Mouse (Mus musculus) embryonic facial prominence, embryonic 15.5 days (tissue): Measurements from ENCODE around the gene Golga4. TPM values are rescaled to one million over a fixed set of nuclear protein-coding genes. Genes with fewer than 3 reads are reported as not detected.

Experiments used
- ATAC-seq: fragments of 200-750 bp; cut with Nextera tagmentation; 2 replicates; pipeline ENCODE4 v1.8.0; 2017; ENCODE audit warnings: low read depth, moderate TSS enrichment; ENCODE audit not compliant: insufficient number of reproducible peaks, low FRiP score, low TSS enrichment
- H3K27ac ChIP-seq: fragments of 300-500 bp; sonication (generic); replicated peaks from 2 replicates; pipeline ENCODE4 v1.5.1; 2015; ENCODE audit warnings: mild to moderate bottlenecking, inconsistent platforms
- H3K27me3 ChIP-seq: fragments of 300-500 bp; sonication (generic); 2 replicates; pipeline ENCODE4 v1.6.1; 2015; ENCODE audit warnings: inconsistent platforms
- H3K36me3 ChIP-seq: fragments of 300-500 bp; sonication (generic); 2 replicates; pipeline ENCODE4 v1.6.1; 2015; ENCODE audit warnings: mild to moderate bottlenecking, inconsistent platforms
- H3K4me1 ChIP-seq: fragments of 300-500 bp; sonication (generic); 2 replicates; pipeline ENCODE4 v1.6.1; 2015; ENCODE audit warnings: inconsistent platforms
- H3K4me2 ChIP-seq: fragments of 300-500 bp; sonication (generic); replicated peaks from 2 replicates; pipeline ENCODE4 v1.6.1; 2015; ENCODE audit warnings: mild to moderate bottlenecking, inconsistent platforms
- H3K4me3 ChIP-seq: fragments of 300-500 bp; sonication (generic); replicated peaks from 2 replicates; pipeline ENCODE4 v1.5.1; 2015; ENCODE audit warnings: mild to moderate bottlenecking, inconsistent platforms
- H3K9ac ChIP-seq: fragments of 300-500 bp; sonication (generic); 2 replicates; pipeline ENCODE4 v1.6.1; 2015; ENCODE audit warnings: inconsistent platforms
- H3K9me3 ChIP-seq: fragments of 300-500 bp; sonication (generic); replicated peaks from 2 replicates; pipeline ENCODE4 v1.6.1; 2016; ENCODE audit warnings: inconsistent platforms
- WGBS: fragments of 180-500 bp; shearing (Covaris S2); methylation state at CpG from one replicate; pipeline ENCODE4 v1.1.7; 2015; 5-methylcytosine and 5-hydroxymethylcytosine counted together
- polyA plus RNA-seq: library from polyadenylated mRNA; unstranded; fragments of >200 nt; fragmentation: Nextera tagmentation; extraction: Ambion mirVana; gene quantifications from 2 replicates; pipeline ENCODE4 v1.2.1, GENCODE M21; 2015

The Golga4 gene
- polyA plus RNA-seq, 1 experiment from 2014 or later: 51.3 TPM

GRCm38 (mm10) chr9:118564696-118565095 lies 58.6 kb downstream of the Golga4 start:
- peaks cover 80% of the 10 kb centered on the region for H3K36me3 ChIP-seq
- no peak overlapping the region for H3K4me3 ChIP-seq
- H3K9me3 ChIP-seq: no peaks in the 10 kb centered on the region
- H3K4me1 ChIP-seq: no peaks in the 10 kb centered on the region
- 84% methylated on average over 16 of the region's 16 CpGs for WGBS
- no peak overlapping the region for H3K4me2 ChIP-seq
- no peaks in the 10 kb centered on the region for H3K27me3 ChIP-seq
- H3K9ac ChIP-seq: no peak overlapping the region
- no peak overlapping the region for H3K27ac ChIP-seq
- ATAC-seq: no peak

GRCm38 (mm10) chr9:118569328-118569727 lies 63.3 kb downstream of the Golga4 start:
- Histone ChIP-seq H3K4me2 (no peak overlapping the region), H3K27ac (no peak overlapping the region), H3K4me3 (no peak overlapping the region), H3K9ac (no peak overlapping the region), H3K9me3 (no peaks in the 10 kb centered on the region), H3K27me3 (no peaks in the 10 kb centered on the region), H3K4me1 (no peaks in the 10 kb centered on the region), H3K36me3 (peaks cover 74% of the 10 kb centered on the region)
- WGBS: 81% methylated on average over 6 of the region's 6 CpGs
- ATAC-seq: no peak

DNA sequence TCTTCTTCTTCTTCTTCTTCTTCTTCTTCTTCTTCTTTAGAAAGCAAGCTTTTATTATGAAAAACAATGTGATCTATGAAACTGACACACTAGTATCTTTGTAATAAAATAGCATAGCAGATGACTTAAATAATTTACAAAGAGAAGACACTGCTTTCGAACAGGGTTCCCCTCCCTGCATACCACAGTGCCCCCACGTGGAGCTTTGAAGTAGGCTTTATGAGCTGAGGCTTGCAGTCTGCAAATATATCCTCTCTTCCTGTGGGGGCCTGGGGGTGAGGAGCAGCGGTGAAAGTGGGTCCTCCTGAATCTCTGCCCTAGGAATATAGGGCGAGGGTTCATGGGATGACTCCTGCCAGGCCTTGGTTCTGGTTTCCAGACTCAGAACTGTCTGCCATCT lies 64.8 kb downstream of the Golga4 start:
- Histone ChIP-seq H3K9me3 (no peaks in the 10 kb centered on the region), H3K9ac (no peak overlapping the region), H3K36me3 (peaks cover 70% of the 10 kb centered on the region), H3K27me3 (no peaks in the 10 kb centered on the region), H3K4me3 (no peak overlapping the region), H3K4me2 (no peak overlapping the region), H3K27ac (no peak overlapping the region), H3K4me1 (no peaks in the 10 kb centered on the region)
- WGBS: 71% methylated on average over 4 of the region's 4 CpGs
- no peak for ATAC-seq

DNA sequence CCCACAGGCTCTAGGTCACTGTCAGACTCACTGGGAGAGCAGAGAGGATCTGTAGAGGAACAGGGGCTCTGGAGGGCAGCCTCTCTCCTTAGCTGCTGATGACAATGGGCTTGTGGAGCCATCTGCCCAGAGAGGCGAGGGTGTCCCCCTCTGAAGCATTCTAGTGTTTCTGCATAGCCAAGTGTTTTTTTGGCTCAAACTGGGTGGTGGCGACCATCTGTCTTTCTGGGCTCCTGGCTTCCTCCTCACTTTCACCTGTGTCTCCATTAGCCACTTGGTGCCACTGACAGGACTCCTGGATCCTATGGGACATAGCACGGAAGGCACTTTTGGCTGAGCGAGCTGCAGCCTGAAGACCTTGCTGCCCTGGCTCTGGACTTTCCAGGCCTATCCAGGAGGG lies 65.6 kb downstream of the Golga4 start:
- Histone ChIP-seq H3K27me3 (no peaks in the 10 kb centered on the region), H3K9me3 (no peaks in the 10 kb centered on the region), H3K4me1 (no peaks in the 10 kb centered on the region), H3K4me3 (no peak overlapping the region), H3K4me2 (no peak overlapping the region), H3K27ac (no peak overlapping the region), H3K9ac (no peak overlapping the region), H3K36me3 (peaks cover 68% of the 10 kb centered on the region)
- ATAC-seq: no peak
- WGBS: 85% methylated on average over 4 of the region's 4 CpGs

DNA sequence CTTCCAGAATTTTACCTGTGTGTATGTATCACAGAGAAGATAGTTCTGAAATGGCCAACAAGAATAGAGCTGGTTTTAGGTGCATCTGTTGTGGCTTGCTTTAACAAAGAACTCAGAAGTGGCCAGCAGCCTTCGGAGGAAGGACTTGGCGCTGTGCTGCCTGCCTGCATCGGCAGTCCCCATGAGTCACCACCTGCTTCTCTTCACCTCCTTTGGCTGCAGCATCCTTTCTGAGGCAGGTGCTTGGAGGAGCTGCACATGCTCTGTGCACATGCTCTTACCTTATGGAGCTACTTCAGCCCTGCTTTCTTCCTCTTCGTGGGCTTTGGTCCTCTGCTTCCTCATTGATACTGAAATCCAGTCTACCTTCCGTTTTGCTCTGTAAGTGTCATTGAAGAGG lies 68.8 kb downstream of the Golga4 start:
- Histone ChIP-seq H3K9me3 (no peaks in the 10 kb centered on the region), H3K27ac (no peak overlapping the region), H3K4me2 (no peak overlapping the region), H3K4me1 (no peaks in the 10 kb centered on the region), H3K9ac (no peak overlapping the region), H3K36me3 (peaks cover 57% of the 10 kb centered on the region), H3K4me3 (no peak overlapping the region), H3K27me3 (no peaks in the 10 kb centered on the region)
- ATAC-seq: no peak
- 90% methylated on average over 5 of the region's 5 CpGs for WGBS

DNA sequence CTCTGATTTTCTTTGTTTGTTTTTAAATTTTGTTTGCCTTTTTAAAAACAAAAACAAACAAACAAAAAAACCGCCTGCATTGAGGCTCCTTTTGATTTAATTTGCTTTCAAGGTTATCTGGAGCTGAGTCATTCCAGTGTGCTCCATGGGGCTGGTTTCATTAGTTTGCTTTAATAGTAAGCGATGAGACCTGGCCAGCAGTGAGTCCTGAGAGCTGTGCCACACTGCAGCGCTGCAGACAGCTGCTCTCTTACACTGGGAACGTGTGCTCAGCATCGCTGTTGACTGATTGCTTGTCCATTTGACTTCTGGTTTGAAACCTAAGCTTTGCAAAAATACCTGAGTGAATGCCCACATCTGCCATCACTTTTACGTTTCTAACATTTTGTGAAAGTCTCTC lies 74.3 kb downstream of the Golga4 start:
- no peak overlapping the region for H3K4me3 ChIP-seq
- H3K4me2 ChIP-seq: no peak overlapping the region
- no peak for ATAC-seq
- H3K27me3 ChIP-seq: no peaks in the 10 kb centered on the region
- no peaks in the 10 kb centered on the region for H3K4me1 ChIP-seq
- peaks cover 44% of the 10 kb centered on the region for H3K36me3 ChIP-seq
- no peaks in the 10 kb centered on the region for H3K9me3 ChIP-seq
- H3K27ac ChIP-seq: no peak overlapping the region
- H3K9ac ChIP-seq: no peak overlapping the region
- WGBS: 73% methylated on average over 6 of the region's 6 CpGs

GRCm38 (mm10) chr9:118582757-118583156 lies 76.7 kb downstream of the Golga4 start:
- Histone ChIP-seq H3K36me3 (peaks cover 40% of the 10 kb centered on the region), H3K9ac (no peak overlapping the region), H3K27ac (no peak overlapping the region), H3K4me1 (no peaks in the 10 kb centered on the region), H3K9me3 (no peaks in the 10 kb centered on the region), H3K4me3 (no peak overlapping the region), H3K4me2 (no peak overlapping the region), H3K27me3 (no peaks in the 10 kb centered on the region)
- WGBS: 63% methylated on average over 6 of the region's 6 CpGs
- ATAC-seq: no peak

- Histone ChIP-seq H3K4me3 (no peak overlapping the region), H3K27me3 (no peaks in the 10 kb centered on the region), H3K36me3 (peaks cover 30% of the 10 kb centered on the region), H3K4me2 (no peak overlapping the region), H3K9ac (no peak overlapping the region), H3K9me3 (no peaks in the 10 kb centered on the region), H3K4me1 (no peaks in the 10 kb centered on the region), H3K27ac (no peak overlapping the region)
- WGBS: 82% methylated on average over 1 of the region's 1 CpGs
- no peak for ATAC-seq
Observed at GRCm38 (mm10) chr9:118584838-118585237, 78.8 kb downstream of the Golga4 start.

GRCm38 (mm10) chr9:118585998-118586397 lies 79.9 kb downstream of the Golga4 start:
- H3K36me3 ChIP-seq: peaks cover 24% of the 10 kb centered on the region; the same call in 1 of the 2 replicates
- H3K27me3 ChIP-seq: no peaks in the 10 kb centered on the region
- no peak overlapping the region for H3K9ac ChIP-seq
- H3K9me3 ChIP-seq: no peaks in the 10 kb centered on the region
- no peak overlapping the region for H3K4me3 ChIP-seq
- WGBS: 69% methylated on average over 6 of the region's 6 CpGs
- H3K4me1 ChIP-seq: peaks cover 6% of the 10 kb centered on the region; the same call in 1 of the 2 replicates
- H3K27ac ChIP-seq: no peak overlapping the region
- no peak for ATAC-seq
- H3K4me2 ChIP-seq: no peak overlapping the region

DNA sequence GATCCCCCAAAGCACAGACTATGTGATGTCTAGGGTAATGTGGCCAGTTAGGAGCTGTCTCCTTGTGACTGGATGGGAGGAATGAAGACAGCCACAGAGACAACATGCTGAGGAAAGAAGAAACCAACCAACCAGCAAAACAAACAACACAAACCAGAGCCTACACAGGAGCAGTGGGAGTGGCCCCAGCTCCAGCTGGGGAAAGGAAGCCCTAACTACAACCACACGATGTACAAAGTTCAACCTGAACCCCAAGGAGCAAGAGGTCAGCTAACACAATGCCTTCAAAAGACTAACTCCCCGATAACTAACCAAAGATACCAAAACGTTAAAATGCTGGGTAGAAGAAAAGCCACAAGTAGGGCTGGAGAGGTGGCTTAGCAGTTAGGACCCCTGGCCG lies 81.0 kb downstream of the Golga4 start:
- no peak overlapping the region for H3K9ac ChIP-seq
- WGBS: 48% methylated on average over 4 of the region's 4 CpGs
- H3K27ac ChIP-seq: no peak overlapping the region

GRCm38 (mm10) chr9:118589249-118589648 lies 83.2 kb downstream of the Golga4 start:
- no peaks in the 10 kb centered on the region for H3K9me3 ChIP-seq
- no peak overlapping the region for H3K9ac ChIP-seq
- no peak overlapping the region for H3K4me3 ChIP-seq
- 0 out of 2 replicates have a peak, but pooled peaks cover 3% of the 10 kb centered on the region for H3K36me3 ChIP-seq
- no peaks in the 10 kb centered on the region for H3K27me3 ChIP-seq
- H3K27ac ChIP-seq: no peak overlapping the region
- ATAC-seq: no peak
- H3K4me2 ChIP-seq: no peak overlapping the region
- peaks cover 30% of the 10 kb centered on the region for H3K4me1 ChIP-seq
- WGBS: 29% methylated on average over 3 of the region's 3 CpGs

More for the DNA sequence above, 81.0 kb downstream of the Golga4 start:
- peaks cover 15% of the 10 kb centered on the region for H3K4me1 ChIP-seq
- H3K27me3 ChIP-seq: no peaks in the 10 kb centered on the region
- peaks cover 20% of the 10 kb centered on the region; the same call in 1 of the 2 replicates for H3K36me3 ChIP-seq
- H3K4me2 ChIP-seq: no peak overlapping the region
- no peak for ATAC-seq
- no peak overlapping the region for H3K4me3 ChIP-seq
- no peaks in the 10 kb centered on the region for H3K9me3 ChIP-seq

DNA sequence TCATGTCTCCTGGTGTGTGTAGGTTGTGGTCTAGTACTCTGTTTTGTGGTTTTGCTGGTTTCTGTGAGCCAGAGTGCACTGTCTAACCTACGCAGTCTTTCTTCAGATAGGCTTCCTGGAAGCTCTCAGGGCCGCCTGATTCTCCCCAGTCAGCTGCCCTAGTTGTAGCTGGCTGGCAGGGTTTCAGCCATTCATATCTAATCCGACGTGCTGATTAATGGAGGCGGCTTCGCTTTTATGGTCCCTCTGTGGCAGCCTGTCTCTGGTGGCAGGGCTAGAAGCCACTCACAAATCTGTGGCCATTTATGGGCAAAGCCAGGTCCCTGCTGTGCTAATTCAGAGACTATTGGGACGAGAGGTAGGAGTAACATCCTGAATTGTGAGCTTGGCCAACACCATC lies 84.2 kb downstream of the Golga4 start:
- no peak for ATAC-seq
- Histone ChIP-seq H3K4me1 (peaks cover 30% of the 10 kb centered on the region), H3K27ac (no peak overlapping the region; the same call in 1 of the 2 replicates), H3K4me2 (no peak overlapping the region), H3K9me3 (no peaks in the 10 kb centered on the region), H3K27me3 (no peaks in the 10 kb centered on the region), H3K36me3 (0 out of 2 replicates have a peak, but pooled peaks cover 3% of the 10 kb centered on the region), H3K9ac (no peak overlapping the region), H3K4me3 (no peak overlapping the region)
- WGBS: 59% methylated on average over 7 of the region's 7 CpGs
